Mouse (Mus musculus): ENCODE measurements around the gene Gm20518.

Gm20518 gene

GRCm38 (mm10) chr16:17893923-17894322, 2.5 kb upstream of the Gm20518 start, which contains the start of gene Tssk1:
Gene Tssk1 (plus strand): TSS chr16:17894223.
- DNase-seq (ENCODE audit: low read depth) = no peak

- no peak for DNase-seq (ENCODE audit: low read depth)
These were observed 1.1 kb upstream of the Gm20518 start for GRCm38 (mm10) chr16:17892606-17893005.

- no peak for DNase-seq (ENCODE audit: low read depth)
These were observed 429 bp downstream of the Gm20518 start for GRCm38 (mm10) chr16:17890917-17891566.

DNA sequence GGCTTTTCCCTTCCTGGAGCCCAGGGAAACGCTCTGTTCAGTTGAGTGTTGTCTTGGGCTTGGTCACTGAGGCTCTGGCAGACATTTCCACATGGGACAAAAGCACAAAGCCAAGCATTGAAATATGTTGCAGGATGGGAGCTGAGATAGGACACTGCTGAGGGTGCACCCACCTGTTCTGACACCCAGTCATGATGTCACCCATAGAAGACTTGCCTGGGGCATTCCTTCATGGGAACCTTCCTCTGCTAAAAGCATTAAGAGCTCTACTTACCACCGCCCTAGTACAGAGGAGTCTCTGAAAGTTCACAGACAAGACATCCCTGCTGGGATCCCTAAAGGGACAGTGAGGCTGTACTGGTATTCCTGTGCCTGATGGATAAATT, 1.1 kb downstream of the Gm20518 start:
- DNase-seq (ENCODE audit: low read depth) = no peak

DNA sequence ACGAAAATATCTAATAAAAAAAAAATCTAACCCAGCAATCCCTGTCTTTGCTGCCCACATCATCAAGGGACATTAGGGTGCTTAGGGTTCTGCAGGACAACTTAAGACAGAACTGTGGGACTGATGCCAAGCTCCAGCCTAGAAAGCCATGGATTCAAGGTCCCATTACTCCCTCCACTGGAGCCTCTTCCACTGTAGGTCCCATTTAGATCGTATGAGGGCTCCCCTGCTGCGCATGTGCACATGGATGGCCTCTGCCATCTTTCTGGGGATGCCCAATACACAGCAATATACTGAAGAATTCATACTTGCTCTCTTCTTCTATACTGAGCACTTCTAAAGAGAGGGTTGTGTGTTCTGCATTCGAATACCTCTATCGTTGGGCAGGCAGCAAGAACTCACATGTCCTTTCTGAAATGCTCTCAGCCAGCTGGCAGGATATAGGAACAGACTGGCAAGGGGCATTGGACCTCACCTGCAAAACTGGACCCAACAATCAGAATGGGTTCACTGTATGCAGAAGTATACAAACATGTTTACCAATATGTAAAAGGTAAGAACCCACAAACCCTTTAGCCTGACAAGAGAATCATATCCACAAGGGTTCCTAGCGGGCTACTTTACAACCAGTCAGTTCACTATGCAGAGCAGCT, 1.7 kb downstream of the Gm20518 start:
- DNase-seq (ENCODE audit: low read depth) = no peak

DNA sequence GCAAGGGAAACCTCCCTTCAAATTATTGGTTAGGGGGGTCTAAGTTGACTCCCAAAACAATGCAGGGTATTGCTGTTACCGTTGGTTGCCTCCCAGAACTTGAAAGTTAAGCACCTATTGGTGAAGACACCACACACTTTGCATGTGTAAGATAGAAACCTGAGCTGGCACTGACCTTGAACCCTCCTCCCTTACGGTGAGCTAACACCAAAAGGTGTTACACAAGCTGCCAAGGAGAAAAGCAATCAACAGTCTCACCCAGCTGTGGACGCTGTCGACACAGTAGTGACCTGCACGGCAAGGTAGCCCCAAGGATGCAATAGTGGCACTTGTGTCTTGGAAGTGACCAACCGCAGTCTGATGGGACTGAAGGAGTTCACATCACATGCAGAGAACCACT, 7.4 kb downstream of the Gm20518 start:
- DNase-seq (ENCODE audit: low read depth) = no peak

- DNase-seq (ENCODE audit: low read depth) = no peak
These were observed 9.3 kb downstream of the Gm20518 start for GRCm38 (mm10) chr16:17882196-17882595.

GRCm38 (mm10) chr16:17879571-17879970, 11.9 kb downstream of the Gm20518 start:
- no peak for DNase-seq (ENCODE audit: low read depth)

- no peak for DNase-seq (ENCODE audit: low read depth)
These were observed 15.4 kb downstream of the Gm20518 start for GRCm38 (mm10) chr16:17876096-17876495.

GRCm38 (mm10) chr16:17875174-17875573, 16.3 kb downstream of the Gm20518 start:
- no peak for DNase-seq (ENCODE audit: low read depth)

- DNase-seq (ENCODE audit: low read depth) = no peak
These were observed 18.5 kb downstream of the Gm20518 start for GRCm38 (mm10) chr16:17872995-17873394.

GRCm38 (mm10) chr16:17871248-17871647, 20.2 kb downstream of the Gm20518 start:
- DNase-seq (ENCODE audit: low read depth) = no peak

- DNase-seq (ENCODE audit: low read depth) = no peak
These were observed 25.7 kb downstream of the Gm20518 start for GRCm38 (mm10) chr16:17865770-17866169.

DNA sequence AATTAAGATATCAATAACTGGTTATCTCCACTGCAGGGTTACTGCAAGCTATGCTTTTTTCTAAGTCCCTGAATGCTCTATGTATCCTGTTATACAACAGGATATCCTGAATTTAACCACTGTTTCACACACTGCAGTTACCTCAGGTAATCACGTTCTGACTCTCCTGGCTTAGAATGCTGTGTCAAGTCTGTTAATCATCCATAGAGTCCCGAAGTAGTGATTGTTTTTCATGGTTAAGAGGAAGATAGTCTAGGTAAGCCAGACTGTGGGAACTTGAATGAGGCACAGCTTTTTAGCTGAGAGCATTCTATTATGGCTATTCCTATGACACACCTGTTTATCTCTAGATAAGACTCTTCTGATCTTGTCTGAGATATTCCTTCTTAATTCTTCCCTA, 26.2 kb downstream of the Gm20518 start:
- no peak for DNase-seq (ENCODE audit: low read depth)

DNA sequence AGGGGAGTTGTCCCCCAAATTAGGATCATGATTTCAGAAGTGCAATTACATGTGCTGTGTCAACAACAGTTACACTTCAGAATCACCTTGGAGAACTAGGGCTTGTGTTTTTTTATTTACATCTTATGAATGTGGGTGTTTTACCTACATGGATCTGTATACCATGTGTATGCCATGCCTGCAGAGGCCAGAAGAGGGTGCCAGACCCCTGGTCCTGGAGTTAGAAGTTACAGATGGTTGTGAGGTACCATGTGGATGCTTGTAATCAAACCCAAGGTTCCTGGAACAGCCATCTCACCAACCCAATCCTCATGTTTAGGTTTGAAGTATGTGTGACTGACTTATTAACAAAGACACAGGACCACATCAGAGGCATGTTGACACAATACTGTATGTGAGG, 32.9 kb downstream of the Gm20518 start:
- DNase-seq (ENCODE audit: low read depth) = peak; percentile 37

GRCm38 (mm10) chr16:17857157-17857556, 34.3 kb downstream of the Gm20518 start:
- DNase-seq (ENCODE audit: low read depth) = no peak

- DNase-seq (ENCODE audit: low read depth) = no peak
These were observed 38.2 kb downstream of the Gm20518 start for GRCm38 (mm10) chr16:17853263-17853662.

- no peak for DNase-seq (ENCODE audit: low read depth)
These were observed 39.6 kb downstream of the Gm20518 start for GRCm38 (mm10) chr16:17851860-17852259.

GRCm38 (mm10) chr16:17851331-17851730, 40.1 kb downstream of the Gm20518 start:
- no peak for DNase-seq (ENCODE audit: low read depth)

DNA sequence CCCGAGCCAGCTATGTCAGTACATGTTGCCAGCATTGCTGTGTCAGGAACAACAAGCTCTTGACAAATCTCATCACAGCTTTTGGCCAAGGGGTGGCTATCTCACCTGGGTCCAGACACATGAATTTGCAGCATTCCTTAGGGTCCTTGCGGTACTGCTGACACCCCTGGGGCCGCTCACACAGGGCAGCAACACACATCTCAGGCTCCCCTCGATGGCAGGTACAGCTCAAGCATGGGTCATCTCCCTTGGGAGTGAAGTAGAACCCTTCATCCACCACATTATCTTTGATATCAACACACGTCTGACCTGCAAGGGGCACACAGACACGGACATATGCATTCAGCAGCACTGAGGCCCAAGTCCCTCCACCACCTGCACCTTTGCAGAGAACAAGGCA, 42.0 kb downstream of the Gm20518 start:
- DNase-seq (ENCODE audit: low read depth) = no peak

DNA sequence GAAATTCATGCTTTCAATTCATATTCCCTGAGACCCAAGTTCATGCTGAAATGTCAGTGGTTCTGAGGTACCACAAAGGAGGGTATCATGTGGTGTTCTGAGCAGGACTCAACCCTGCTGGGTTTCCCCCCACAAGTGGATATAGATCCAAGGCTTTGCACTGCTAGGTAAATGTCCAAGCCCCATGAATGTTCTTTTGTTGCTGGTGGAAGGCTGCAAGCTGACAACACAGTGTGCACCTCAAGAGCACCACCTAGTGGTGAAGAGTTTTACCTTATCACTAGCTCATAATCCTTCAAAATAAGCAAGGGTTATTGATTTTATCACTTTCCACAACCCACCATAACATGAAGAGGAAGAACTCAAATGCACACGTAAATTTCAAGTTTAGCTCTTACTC, 42.5 kb downstream of the Gm20518 start:
- DNase-seq (ENCODE audit: low read depth) = peak; percentile 70

GRCm38 (mm10) chr16:17848431-17848830, 43.0 kb downstream of the Gm20518 start:
- no peak for DNase-seq (ENCODE audit: low read depth)

GRCm38 (mm10) chr16:17843701-17844365, 47.6 kb downstream of the Gm20518 start:
- no peak for DNase-seq (ENCODE audit: low read depth)
